Comparison of ENCODE assay signal across 8 mouse cellular contexts in genomic region chr17:73882194-73882593, GRCm38 (mm10).
DNase-seq lines count a peak whose midpoint lies in the region; ATAC-seq and TF ChIP-seq lines count a peak whose summit lies in the region.

No protein-coding gene starts in this region.

- no peaks in the 10 kb centered on the region for H3K36me3 ChIP-seq in lung, embryonic 16.5 days (ENCODE audit: control insufficient read depth, insufficient read depth, low read length)

- peak; percentile 95 for ATAC-seq in frontal cortex, adult (ENCODE audit: low TSS enrichment)
- peak; percentile 88 to 93 for ATAC-seq in hematopoietic stem cell, adult 5-6 weeks (replicated peaks in 1 of 2; ENCODE audit: insufficient read depth in 1 of 2, low FRiP score in 2 of 2, low TSS enrichment in 1 of 2, low read depth in 1 of 2, poor library complexity in 2 of 2, severe bottlenecking in 2 of 2)
- peak; percentile 82 for ATAC-seq in lung, embryonic 16.5 days (ENCODE audit: low read depth)

- peak overlapping the region; percentile 12; the same call in 1 of the 2 replicates for H3K27ac ChIP-seq in layer of hippocampus, adult 2 months
- no peak overlapping the region for H3K27ac ChIP-seq in lung, embryonic 16.5 days (ENCODE audit: low read length)

- no peak overlapping the region for H3K9ac ChIP-seq in lung, embryonic 16.5 days (ENCODE audit: low read length)

- TF ChIP-seq CTCF in layer of hippocampus, adult 2 months (conservative IDR thresholded peaks at IDR 0.05): peak; percentile 96

- no peaks in the 10 kb centered on the region for H3K9me3 ChIP-seq in lung, embryonic 16.5 days (ENCODE audit: control insufficient read depth, low read length)

- 10% methylated on average over 9 of the region's 9 CpGs for WGBS in lung, embryonic 16.5 days

- H3K4me2 ChIP-seq in lung, embryonic 16.5 days (ENCODE audit: low read depth, low read length): no peak overlapping the region

- H3K4me3 ChIP-seq in layer of hippocampus, adult 2 months: no peak overlapping the region
- H3K4me3 ChIP-seq in lung, embryonic 16.5 days (ENCODE audit: low read length): no peak overlapping the region

- no peaks in the 10 kb centered on the region for H3K27me3 ChIP-seq in lung, embryonic 16.5 days (ENCODE audit: control insufficient read depth, insufficient read depth, low read depth, low read length)

- H3K4me1 ChIP-seq in lung, embryonic 16.5 days (replicated peaks; ENCODE audit: control insufficient read depth, insufficient read depth, low read length): no peaks in the 10 kb centered on the region

- DNase-seq in MN1 (ENCODE audit: low spot score): peak; percentile 81
- peak; percentile 86 to 87 for DNase-seq in cerebellum, adult 18-20 months
- DNase-seq in layer of hippocampus, adult 2 months (ENCODE audit: low spot score in 2 of 2): peak; percentile 84 to 85
- DNase-seq in ovary, postnatal 36 days (ENCODE audit: low spot score): peak; percentile 67
- DNase-seq in thymus, postnatal 25 days: peak; percentile 80
